Mouse (Mus musculus) neural tube, embryonic 10.5 days (tissue): Measurements from ENCODE around the gene Timm13.

Source experiments
- DNase-seq: peaks from one replicate; pipeline ENCODE4 v3.0.0-alpha.2; 2017; ENCODE audit warnings: low spot score; ENCODE audit errors: extremely low spot score

Timm13 gene

DNA sequence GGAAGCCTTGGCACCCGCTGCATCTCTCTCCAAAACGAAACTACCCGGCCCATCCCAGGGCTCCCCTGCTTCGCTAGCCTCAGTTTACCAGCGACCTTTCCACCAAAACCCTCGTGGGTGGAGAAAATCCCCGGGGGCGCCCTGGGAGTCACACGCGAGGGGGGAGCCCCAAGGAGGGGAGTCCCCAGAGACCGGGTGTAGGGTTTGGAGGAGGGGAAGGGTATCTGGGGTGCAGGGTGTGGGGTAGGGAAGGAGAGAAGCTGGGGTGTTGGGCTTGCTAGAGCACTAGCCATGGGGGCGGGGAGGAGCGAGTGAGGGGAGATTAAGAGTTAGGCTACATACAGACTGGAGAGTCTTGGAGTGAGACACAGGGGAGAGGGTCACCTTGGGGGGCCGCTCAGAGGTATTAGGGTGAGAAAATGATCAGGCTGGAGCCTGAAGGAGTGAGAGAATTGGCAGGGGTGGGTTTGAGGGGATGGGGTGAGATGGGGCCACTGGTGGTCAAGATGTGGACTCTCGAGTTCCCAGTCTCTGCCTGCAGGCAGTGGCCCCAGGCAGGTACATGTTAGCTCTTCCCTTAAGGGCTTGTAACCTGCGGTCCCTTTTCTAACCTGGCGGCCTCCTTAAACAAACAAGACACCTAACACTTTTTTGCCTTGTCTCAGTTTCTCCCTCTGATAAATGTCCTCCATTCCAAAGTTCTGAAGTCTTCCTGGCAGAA lies 32.1 kb upstream of the Timm13 start:
- no peak for DNase-seq

DNA sequence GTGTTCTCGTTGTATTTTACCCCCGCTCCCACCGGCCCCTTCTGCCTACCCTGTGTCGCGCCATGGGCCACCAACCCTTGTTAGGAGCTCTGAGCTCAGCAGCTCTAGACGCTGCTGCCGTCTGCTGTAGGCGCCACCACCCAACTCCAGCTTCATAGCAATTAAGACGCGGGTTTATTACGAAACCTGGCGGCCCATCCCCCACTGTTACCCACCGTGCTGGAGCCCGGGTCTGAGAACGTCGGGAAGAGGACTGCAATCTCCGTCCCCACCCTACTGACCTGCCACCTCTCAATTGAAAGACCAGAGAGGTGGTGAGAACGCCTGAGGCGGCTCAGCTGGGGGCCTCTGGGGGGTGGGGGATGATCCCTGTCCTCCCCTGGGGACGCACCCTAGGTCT lies 31.4 kb upstream of the Timm13 start:
- DNase-seq: peak; percentile 44

- DNase-seq: peak; percentile 50
Observed at GRCm38 (mm10) chr10:80931695-80932094, 30.9 kb upstream of the Timm13 start.

- DNase-seq: peak; percentile 40
Observed at GRCm38 (mm10) chr10:80931153-80931671, 30.4 kb upstream of the Timm13 start.

DNA sequence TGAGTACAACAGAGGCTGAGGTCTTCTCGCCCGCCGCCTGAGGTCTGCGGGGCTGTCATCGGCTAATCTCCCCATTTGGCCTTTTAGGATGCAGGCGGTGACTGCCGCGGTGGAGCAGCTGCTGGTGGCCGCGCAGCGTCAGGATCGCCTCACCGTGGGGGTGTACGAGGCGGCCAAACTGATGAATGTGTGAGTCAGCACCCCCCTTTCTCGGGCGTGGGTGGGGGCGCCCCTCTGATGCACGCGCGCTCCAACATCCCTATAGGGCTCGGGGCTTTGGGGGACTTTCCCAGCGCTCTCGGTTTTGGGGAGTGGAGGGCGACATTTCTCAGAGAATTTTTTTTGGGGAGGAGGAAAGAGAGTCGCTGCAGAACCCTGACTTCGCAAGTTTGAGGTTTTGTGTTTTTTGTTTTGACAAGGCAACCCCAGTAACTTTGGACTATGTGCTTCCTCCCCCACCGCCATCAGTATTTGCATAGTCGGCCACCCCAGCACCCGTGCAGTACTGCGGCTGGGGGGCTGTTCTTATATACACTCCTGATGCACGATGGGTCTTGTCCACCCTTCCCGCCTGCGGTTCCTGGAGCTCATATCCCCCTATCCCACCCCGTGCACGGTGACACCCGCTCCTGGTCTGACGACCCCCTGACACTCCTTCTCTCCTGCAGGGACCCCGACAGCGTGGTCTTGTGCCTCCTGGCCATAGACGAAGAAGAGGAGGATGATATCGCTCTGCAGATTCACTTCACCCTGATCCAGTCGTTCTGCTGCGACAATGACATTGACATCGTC lies 29.8 kb upstream of the Timm13 start:
- peak; percentile 45 for DNase-seq

DNA sequence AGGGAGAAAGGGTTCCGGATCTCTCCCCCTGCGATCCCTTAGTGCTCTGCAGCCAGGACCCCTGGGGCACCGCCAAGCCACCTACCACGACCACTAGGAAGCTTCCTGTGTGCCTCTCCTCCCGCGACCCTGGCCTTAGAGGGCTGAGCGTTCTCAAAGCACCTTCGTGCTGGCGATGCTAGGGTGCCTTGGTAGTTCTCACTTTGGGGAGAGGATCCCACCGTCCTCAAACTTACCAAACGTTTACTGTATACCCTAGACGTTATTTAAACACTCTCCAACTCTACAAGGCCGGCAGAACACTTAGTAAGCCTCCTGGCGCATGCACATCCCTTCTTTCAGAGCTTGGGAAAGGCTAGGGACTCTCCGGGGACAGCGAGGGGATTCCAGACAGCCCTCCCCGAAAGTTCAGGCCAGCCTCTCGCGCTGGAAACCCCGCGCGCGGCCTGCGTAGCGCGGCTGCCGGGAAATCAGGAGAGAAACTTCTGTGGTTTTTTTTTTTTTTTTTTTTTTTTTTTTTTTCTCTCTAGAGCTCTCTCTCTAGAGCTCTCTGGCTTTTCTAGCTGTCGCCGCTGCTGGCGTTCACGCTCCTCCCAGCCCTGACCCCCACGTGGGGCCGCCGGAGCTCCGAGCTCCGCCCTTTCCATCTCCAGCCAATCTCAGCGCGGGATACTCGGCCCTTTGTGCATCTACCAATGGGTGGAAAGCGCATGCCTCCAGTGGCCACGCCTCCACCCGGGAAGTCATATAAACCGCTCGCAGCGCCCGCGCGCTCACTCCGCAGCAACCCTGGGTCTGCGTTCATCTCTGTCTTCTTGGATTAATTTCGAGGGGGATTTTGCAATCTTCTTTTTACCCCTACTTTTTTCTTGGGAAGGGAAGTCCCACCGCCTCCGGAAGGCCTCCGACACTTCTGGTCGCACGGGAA lies 28.8 kb upstream of the Timm13 start, which contains the start of gene Gadd45b:
Gene Gadd45b (plus strand): TSS at position 775 of the 928 bp plus-strand sequence.
- DNase-seq: peak; percentile 98

GRCm38 (mm10) chr10:80928586-80929298 lies 28.0 kb upstream of the Timm13 start:
- peak; percentile 86 for DNase-seq

DNA sequence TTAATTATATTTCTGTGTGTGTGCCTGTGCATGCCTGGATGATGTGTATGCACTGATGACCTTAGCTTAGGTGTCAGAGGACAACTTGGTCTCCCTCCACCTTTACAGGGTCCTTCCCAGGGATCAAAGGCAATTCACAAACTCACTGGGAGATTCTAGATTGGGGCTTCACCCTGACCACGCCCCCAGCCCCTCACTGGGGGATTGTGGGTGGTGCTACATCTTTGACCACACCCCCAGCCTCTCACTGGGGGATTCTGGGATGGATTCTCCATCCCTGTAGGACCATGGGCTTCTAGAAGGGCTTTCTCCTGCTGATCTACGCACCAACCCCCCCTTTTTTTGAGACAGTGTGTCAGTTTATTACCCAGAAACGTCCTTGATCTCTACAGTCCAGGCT lies 24.7 kb upstream of the Timm13 start:
- DNase-seq: no peak

- peak; percentile 44 for DNase-seq
Observed at GRCm38 (mm10) chr10:80921923-80922322, 21.2 kb upstream of the Timm13 start.

GRCm38 (mm10) chr10:80917779-80918434 lies 17.1 kb upstream of the Timm13 start, which contains the start of gene Lmnb2:
Lmnb2 (minus strand) TSS chr10:80918245.
- DNase-seq: peak; percentile 72

- peak; percentile 32 for DNase-seq
Observed at GRCm38 (mm10) chr10:80917336-80917778, 16.6 kb upstream of the Timm13 start.

DNA sequence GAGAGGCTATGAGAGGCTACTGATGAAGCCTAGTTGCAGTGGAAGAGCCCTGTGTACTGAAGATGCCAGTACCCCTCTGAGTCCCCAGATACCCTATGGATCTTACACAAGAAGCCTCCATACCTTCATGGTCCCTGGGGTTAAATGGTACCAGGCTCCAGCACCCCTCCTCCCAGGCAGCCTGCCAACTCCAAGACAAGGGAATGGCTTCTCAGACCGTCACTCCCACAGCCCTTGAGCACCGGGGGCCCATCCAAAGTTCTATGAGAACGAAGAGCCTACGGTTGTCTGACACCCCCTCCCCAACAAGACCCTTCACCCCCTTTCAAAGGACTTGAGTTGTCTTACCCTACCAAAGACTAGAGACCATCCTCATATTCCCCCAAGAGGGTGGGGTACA lies 15.0 kb upstream of the Timm13 start:
- no peak for DNase-seq

- no peak for DNase-seq
Observed at GRCm38 (mm10) chr10:80915260-80915659, 14.5 kb upstream of the Timm13 start.

DNA sequence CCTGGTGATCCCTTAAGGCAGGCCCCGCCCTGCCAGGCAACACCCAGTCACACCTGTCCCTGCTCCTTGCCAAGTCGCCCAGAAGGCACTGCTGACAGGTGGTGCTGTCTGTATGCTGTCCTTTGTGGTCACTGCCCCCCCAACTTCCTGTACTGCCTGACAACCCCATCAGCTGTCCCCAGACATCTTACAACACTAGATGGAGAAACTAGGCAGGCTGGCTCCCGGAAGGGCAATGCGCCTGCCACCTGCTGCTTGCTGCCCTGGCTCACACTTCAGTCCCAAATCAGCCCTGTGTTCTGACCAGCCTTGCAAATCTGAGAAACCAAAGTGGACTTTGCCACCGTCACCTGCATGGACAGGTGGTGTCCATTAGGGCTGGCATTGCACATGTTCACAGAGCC lies 13.5 kb upstream of the Timm13 start:
- no peak for DNase-seq

DNA sequence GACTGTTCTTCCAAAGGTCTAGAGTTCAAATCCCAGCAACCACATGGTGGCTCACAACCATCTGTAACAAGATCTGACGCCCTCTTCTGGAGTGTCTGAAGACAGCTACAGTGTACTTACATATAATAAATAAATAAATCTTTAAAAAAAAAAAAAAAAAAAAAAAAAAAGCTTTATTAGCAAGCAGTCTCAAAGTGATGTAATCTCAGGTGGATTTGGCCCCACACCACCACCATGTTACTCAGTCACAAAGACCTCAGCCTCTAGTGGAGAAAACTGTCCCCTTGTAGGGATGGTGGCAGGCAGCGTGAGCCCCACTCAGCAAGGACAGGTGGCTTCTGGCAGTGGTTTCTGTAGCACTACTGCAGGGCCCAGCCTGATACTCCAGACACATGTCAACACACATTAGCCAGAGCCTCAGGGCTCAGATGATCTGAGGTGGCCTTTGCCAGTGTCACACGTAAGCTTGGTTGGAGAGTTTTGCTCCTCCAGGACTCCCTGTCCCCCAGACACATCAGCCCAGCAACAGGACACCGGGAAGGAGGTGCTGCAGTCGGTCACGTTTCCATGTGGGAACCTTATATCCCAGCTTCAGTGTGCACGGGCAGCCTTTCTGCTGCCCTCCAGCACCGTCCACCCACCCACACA lies 12.7 kb upstream of the Timm13 start:
- no peak for DNase-seq

DNA sequence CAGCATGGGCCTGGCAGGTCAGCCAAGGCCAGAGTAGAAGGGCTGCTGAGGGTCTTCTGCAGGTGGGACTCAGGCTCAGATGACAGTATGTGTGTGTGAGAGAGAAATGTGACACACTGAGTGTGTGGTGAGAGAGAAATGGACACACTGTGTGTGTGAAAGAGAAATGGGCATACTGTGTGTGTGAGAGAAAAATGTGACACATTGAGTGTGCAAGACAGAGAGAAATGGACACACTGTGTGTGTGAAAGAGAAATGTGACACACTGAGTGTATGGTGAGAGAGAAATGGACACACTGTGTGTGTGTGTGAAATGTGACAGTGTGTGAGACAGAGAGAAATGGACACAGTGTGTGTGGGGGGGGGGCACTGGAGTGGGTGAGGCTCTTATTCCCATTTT lies 11.1 kb upstream of the Timm13 start:
- DNase-seq: no peak

DNA sequence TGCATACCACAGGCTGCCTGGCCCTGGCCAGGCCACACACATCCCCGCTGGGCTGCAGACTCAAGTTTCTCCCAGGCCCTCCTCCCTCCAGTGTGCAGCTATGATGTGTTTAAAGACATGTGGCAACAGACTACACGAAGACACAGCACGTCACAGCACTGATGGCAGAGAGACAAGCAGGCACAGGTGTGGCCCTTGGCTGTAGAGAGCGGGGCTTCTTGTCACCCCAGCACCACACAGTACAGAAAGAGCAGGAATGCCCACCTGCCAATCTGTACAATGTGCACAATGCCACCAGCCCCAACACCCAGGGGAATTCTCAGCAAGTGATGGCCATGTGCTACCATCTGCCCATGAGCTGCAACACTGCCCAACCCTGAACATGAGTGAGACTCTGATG lies 10.6 kb upstream of the Timm13 start:
- DNase-seq: no peak

DNA sequence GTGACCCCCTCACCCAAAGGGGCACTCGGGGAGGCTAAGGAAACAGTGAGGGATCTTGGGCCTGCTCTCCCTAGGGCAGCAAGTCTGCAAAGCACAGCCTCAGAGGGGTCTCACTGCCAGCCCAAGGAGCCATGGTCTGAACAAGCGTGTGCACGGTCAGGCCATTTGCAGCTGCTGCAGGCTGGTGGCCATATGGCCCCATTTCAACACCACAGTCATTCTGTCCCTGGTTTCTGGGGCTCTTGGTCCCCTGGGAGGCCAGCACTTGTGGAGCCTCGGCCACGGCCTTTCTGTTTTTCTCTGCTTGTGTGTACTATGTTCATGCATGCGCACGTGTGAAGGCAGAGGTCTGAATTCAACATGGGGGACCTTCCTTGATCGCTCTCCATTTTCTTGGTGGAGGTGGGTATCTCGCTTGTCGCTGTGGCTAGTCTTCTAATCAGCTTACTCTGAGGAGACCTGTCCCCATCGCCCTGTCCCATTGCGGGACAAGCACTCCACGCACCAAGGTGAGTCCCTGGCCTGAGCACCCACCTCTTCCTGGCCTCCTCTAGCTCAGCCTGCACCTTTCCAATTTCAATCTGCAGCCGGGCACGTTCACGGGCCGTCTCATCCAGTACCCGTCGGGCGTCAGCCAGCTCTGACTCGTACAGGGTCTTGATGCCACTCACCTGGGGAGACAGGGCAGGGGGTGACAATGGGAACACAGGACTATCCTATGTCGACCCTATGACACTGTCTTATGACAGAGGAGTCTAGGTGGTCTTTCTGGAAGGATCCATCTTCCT lies 8.8 kb upstream of the Timm13 start:
- DNase-seq: no peak

GRCm38 (mm10) chr10:80904709-80905108 lies 3.9 kb upstream of the Timm13 start:
- no peak for DNase-seq
